Mouse (Mus musculus) lung, embryonic 16.5 days (tissue): ENCODE results near the gene Slc16a5. TPM values are rescaled to one million over a fixed set of nuclear protein-coding genes. Genes with fewer than 3 reads are reported as not detected.

Experiments used
- ATAC-seq: fragments of 200-750 bp; cut with Nextera tagmentation; 2 replicates; pipeline ENCODE4 v1.8.0; 2017; ENCODE audit warnings: low read depth, mild to moderate bottlenecking, moderate library complexity
- H3K27ac ChIP-seq: fragments of 300-500 bp; sonication (generic); 2 replicates; pipeline ENCODE4 v1.5.1; 2014; ENCODE audit warnings: mild to moderate bottlenecking, control low read depth, low read length
- H3K27me3 ChIP-seq: fragments of 300-500 bp; sonication (generic); 2 replicates; pipeline ENCODE4 v1.6.1; 2014; ENCODE audit warnings: low read depth, low read length, mixed read lengths; ENCODE audit not compliant: control insufficient read depth, insufficient read depth
- H3K36me3 ChIP-seq: fragments of 300-500 bp; sonication (generic); 2 replicates; pipeline ENCODE4 v1.6.1; 2014; ENCODE audit warnings: low read length; ENCODE audit not compliant: control insufficient read depth, insufficient read depth
- H3K4me1 ChIP-seq: fragments of 300-500 bp; sonication (generic); replicated peaks from 2 replicates; pipeline ENCODE4 v1.6.1; 2014; ENCODE audit warnings: low read length, mixed read lengths; ENCODE audit not compliant: control insufficient read depth, insufficient read depth
- H3K4me2 ChIP-seq: fragments of 300-500 bp; sonication (generic); 2 replicates; pipeline ENCODE4 v1.6.1; 2014; ENCODE audit warnings: low read depth, low read length, control low read depth
- H3K4me3 ChIP-seq: fragments of 300-500 bp; sonication (generic); 2 replicates; pipeline ENCODE4 v1.5.1; 2014; ENCODE audit warnings: mild to moderate bottlenecking, low read length, control low read depth
- H3K9ac ChIP-seq: fragments of 300-500 bp; sonication (generic); 2 replicates; pipeline ENCODE4 v1.6.1; 2014; ENCODE audit warnings: low read length, control low read depth
- H3K9me3 ChIP-seq: fragments of 300-500 bp; sonication (generic); 2 replicates; pipeline ENCODE4 v1.6.1; 2016; ENCODE audit warnings: low read length; ENCODE audit not compliant: control insufficient read depth
- WGBS: fragments of 180-500 bp; shearing (Covaris S2); extraction: QIAGEN DNeasy Blood & Tissue Kit; methylation state at CpG from one replicate; pipeline ENCODE4 v1.1.7; 2014; 5-methylcytosine and 5-hydroxymethylcytosine counted together
- polyA plus RNA-seq: library from polyadenylated mRNA; unstranded; fragments of >200 nt; fragmentation: Nextera tagmentation; extraction: Ambion mirVana; gene quantifications from 2 replicates; pipeline ENCODE4 v1.2.1, GENCODE M21; 2015

Slc16a5 gene
- polyA plus RNA-seq, 1 experiment from 2014 or later: 0.74 TPM

DNA sequence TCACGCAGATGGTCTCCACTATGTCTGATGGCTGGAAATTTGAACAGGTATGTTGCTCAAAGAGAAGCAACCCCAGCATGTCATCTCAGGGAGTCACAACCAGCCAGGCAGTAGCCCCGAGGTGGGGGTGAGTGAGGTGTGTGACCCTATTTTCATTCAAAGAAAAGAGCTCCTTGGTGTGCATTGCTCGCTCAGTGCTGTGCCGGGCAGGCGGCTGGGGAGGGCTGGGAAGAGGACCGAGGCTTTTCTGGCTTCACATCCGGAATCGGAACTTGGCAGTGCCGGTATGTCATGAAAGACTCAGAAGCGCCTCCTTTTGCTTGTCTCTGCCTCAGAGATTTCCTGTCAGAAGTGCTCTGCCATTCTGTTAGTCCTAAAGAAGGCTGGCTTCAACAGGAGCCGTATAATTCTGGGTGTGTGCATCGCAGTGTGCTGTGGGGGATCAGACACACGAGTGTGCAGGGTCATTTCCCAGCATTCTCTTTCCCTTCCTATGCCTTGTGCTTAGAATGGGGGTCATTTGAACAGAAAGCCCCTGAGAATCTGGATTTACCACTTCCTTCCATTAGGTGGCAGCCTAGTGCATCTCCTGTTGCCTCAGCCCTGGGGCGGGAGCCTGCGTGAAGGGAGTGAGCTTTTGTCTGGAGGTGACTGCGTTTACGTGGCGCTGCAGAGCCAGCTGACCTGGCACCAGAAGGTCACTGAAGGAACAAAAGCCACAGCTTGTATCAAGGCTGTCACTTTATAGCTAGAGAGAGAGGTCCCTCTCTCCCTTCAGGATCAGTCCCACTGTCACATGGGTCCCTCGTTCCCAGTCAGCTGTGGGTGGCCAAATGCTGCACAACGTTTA is 34.6 kb upstream of the Slc16a5 start:
- H3K36me3 ChIP-seq: peaks cover 27% of the 10 kb centered on the region
- H3K9ac ChIP-seq: peak overlapping the region; percentile 31; the same call in 1 of the 2 replicates
- WGBS: 37% methylated on average over 20 of the region's 20 CpGs
- peak overlapping the region; percentile 10; the same call in 1 of the 2 replicates for H3K4me2 ChIP-seq
- H3K4me1 ChIP-seq: peaks cover 2% of the 10 kb centered on the region; the same call in 1 of the 2 replicates
- H3K27me3 ChIP-seq: no peaks in the 10 kb centered on the region
- peak overlapping the region; percentile 67 for H3K27ac ChIP-seq
- no peaks in the 10 kb centered on the region for H3K9me3 ChIP-seq
- peak; percentile 76 for ATAC-seq
- 0 out of 2 replicates have a peak overlapping the region, but pooled peaks have one; percentile 9 for H3K4me3 ChIP-seq

DNA sequence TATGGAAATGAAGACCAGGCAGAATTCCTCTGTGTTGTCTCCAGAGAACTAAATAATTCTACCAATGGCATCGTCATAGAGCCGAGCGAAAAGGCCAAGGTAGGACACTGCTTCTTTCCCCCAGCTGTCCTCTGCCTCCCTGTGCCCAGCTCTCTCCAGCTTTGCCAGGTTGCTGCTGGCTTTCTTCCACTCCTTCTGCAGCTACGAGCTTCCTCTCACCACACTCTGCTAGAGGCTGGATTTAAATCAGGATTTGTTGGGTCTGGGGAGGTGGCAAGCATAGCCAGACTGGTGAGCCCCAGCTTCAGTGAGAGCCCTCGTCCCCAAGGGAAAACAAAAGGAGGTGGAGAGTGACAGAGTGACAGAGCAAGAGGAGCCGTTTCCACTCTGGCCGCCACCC is 33.0 kb upstream of the Slc16a5 start:
- WGBS: 79% methylated on average over 7 of the region's 7 CpGs
- Histone ChIP-seq H3K27me3 (no peaks in the 10 kb centered on the region), H3K4me3 (no peak overlapping the region), H3K36me3 (peaks cover 25% of the 10 kb centered on the region), H3K27ac (no peak overlapping the region), H3K9me3 (no peaks in the 10 kb centered on the region), H3K4me1 (peaks cover 2% of the 10 kb centered on the region; the same call in 1 of the 2 replicates), H3K9ac (no peak overlapping the region), H3K4me2 (no peak overlapping the region)
- ATAC-seq: no peak

GRCm38 (mm10) chr11:115430561-115430960 is 31.7 kb upstream of the Slc16a5 start:
- no peak overlapping the region for H3K4me3 ChIP-seq
- no peak for ATAC-seq
- H3K4me2 ChIP-seq: no peak overlapping the region
- WGBS: 90% methylated on average over 6 of the region's 6 CpGs
- H3K27me3 ChIP-seq: no peaks in the 10 kb centered on the region
- H3K27ac ChIP-seq: no peak overlapping the region
- no peaks in the 10 kb centered on the region for H3K9me3 ChIP-seq
- no peak overlapping the region for H3K9ac ChIP-seq
- H3K36me3 ChIP-seq: peaks cover 18% of the 10 kb centered on the region
- H3K4me1 ChIP-seq: peaks cover 4% of the 10 kb centered on the region; the same call in 1 of the 2 replicates

DNA sequence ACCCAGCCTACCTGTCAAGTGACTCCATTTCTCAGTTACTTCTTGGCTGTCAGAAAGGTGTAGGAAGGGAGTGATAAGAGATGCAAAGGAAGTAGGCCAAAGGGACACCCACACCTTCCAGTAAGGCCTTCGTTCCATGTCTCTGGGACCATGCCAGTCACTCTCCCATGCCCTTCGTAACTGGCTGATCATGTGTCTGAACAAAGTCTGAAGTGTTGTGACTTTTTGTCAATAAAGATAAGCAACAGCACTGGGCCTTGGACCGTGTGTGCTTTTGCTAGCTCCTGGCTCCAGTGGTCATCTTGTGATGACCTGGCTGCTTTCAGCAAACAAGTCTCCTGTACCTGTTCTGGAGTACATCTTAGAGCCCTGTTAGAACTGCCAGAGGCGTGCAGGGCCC is 29.5 kb upstream of the Slc16a5 start:
- Histone ChIP-seq H3K9ac (no peak overlapping the region), H3K9me3 (no peaks in the 10 kb centered on the region), H3K4me3 (no peak overlapping the region), H3K36me3 (peaks cover 18% of the 10 kb centered on the region), H3K27ac (no peak overlapping the region), H3K27me3 (no peaks in the 10 kb centered on the region), H3K4me2 (no peak overlapping the region), H3K4me1 (peaks cover 7% of the 10 kb centered on the region; the same call in 1 of the 2 replicates)
- ATAC-seq: no peak
- 58% methylated on average over 4 of the region's 4 CpGs for WGBS

DNA sequence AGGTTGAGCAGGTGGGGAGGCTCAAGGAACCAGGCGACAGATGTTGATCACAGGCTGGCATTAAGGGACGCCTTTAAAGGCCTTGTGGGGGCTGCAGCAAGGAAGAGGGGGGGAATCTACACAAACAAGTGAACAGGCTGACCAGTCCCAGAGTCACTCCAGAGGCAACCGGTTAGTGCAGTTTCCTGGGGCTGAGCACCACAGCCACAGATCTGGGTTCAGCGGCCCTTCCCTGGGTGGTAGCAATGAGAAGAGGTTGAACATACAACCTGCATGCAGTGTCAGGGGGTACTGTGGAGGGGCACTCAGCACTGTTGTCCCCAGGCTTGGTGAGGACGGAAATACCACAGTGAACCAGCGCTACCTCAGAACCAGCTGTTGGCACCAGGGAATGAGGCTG is 28.9 kb upstream of the Slc16a5 start:
- Histone ChIP-seq H3K4me3 (no peak overlapping the region), H3K9me3 (no peaks in the 10 kb centered on the region), H3K36me3 (peaks cover 18% of the 10 kb centered on the region), H3K4me2 (no peak overlapping the region), H3K9ac (no peak overlapping the region), H3K27me3 (no peaks in the 10 kb centered on the region), H3K4me1 (peaks cover 7% of the 10 kb centered on the region; the same call in 1 of the 2 replicates), H3K27ac (no peak overlapping the region)
- WGBS: 63% methylated on average over 6 of the region's 6 CpGs
- ATAC-seq: no peak

DNA sequence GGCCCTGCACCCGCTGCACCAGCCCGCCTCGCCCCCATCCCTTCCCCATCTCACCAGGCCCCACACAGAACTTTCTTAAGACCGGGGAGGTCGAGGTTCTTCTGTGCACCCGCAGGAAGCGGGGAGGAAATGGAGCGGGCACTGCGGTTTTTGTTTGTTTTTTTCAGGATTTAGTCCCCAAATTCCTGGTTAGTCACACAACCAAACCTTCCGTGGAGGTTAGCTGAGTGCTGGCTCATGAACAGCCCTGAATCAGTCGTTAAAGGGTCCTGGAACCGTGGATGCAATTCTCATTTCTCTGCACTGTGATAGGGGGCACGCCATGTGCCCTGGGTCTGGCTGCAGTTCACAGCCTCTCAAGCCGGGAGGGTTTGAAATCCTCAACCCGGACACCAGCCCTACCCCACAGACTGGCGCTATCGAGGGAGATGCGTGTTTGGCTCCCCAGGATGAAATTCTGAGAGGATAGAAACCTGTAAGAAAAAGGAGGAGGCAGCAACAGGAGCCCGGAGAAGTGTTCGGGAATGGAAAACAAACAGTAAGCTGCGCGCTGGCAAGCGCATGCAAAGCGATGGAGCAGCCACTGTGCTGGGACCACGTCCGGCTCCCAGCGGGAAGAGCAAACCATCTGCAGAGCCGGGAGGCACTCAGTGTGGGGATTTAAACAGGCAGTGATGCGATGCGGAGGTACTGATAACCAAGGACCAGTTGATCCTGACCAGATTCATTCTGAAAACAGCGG is 26.5 kb upstream of the Slc16a5 start:
- H3K27ac ChIP-seq: no peak overlapping the region

DNA sequence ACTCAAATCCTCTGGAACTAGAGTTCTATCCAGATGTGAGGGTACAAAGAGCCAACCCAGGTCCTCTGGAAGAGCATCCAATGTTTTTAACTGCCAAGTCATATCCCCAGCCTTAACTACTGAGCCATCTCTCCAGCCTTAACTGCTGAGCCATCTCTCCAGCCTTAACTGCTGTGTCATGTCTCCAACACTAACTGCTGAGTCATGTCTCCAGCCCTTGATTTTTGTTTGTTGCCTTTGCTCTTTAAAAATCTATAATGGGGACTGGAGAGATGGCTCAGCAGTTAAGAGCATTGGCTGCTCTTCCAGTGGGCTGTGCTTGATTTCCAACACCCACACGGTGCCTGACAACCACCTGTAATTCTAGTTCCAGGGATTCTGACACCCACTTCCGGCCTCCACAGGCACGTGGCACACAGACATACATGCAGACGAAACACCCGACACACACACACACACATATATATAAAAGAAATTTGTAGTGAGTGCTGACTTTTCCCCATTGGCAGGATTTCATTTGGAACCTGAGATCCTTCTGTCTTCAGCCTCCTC is 24.6 kb upstream of the Slc16a5 start:
- Histone ChIP-seq H3K27ac (no peak overlapping the region), H3K4me3 (no peak overlapping the region), H3K9me3 (peaks cover 3% of the 10 kb centered on the region; the same call in 1 of the 2 replicates), H3K4me1 (peaks cover 7% of the 10 kb centered on the region; the same call in 1 of the 2 replicates), H3K4me2 (no peak overlapping the region), H3K36me3 (no peaks in the 10 kb centered on the region), H3K27me3 (no peaks in the 10 kb centered on the region), H3K9ac (no peak overlapping the region)
- WGBS: 64% methylated on average over 5 of the region's 5 CpGs
- ATAC-seq: no peak

More for the DNA sequence above, 26.5 kb upstream of the Slc16a5 start:
- Histone ChIP-seq H3K4me2 (peak overlapping the region; percentile 73), H3K4me3 (peak overlapping the region; percentile 43), H3K9me3 (peaks cover 3% of the 10 kb centered on the region; the same call in 1 of the 2 replicates), H3K4me1 (peaks cover 7% of the 10 kb centered on the region; the same call in 1 of the 2 replicates), H3K9ac (peak overlapping the region; percentile 61), H3K36me3 (peaks cover 8% of the 10 kb centered on the region), H3K27me3 (no peaks in the 10 kb centered on the region)
- WGBS: 4% methylated on average over 31 of the region's 31 CpGs
- ATAC-seq: peak; percentile 73

DNA sequence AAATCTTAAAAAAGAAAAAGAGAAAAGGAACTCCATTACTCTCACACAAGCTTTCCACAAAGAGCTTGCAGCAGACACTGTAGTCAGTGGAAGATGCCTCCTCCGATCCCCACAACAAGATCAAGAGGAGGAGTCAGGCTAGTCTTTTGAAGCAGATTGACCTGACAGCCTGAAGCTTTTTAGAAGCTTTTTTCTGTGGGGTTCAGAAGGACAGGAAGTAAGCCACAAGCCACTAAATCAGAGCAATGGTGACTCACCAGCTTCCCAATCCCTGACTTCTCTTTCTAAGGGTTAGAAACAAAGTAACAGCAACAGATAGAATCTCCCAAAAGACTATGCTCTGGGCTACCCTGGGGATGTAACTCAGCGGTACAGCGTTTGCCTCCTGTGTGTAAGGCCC is 22.9 kb upstream of the Slc16a5 start:
- ATAC-seq: no peak
- Histone ChIP-seq H3K4me2 (no peak overlapping the region), H3K36me3 (no peaks in the 10 kb centered on the region), H3K9me3 (peaks cover 3% of the 10 kb centered on the region; the same call in 1 of the 2 replicates), H3K4me1 (peaks cover 7% of the 10 kb centered on the region; the same call in 1 of the 2 replicates), H3K27ac (no peak overlapping the region), H3K27me3 (no peaks in the 10 kb centered on the region), H3K4me3 (no peak overlapping the region), H3K9ac (no peak overlapping the region)
- WGBS: 83% methylated on average over 3 of the region's 3 CpGs
